Mouse (Mus musculus): ENCODE measurements at regions not wholly inside any gene's neighbourhood (a gene's known extent, or its start where the extent isn't known, plus 50 kb on each side); places are given as distances from the start of the nearest gene placed in this dataset.

GRCm38 (mm10) chr5:43148486-43148885, 84.5 kb upstream of the Cpeb2 start:
- Histone ChIP-seq H3K4me1 (ENCODE audit: insufficient read depth, low read length) (no peaks in the 10 kb centered on the region), H3K27ac (ENCODE audit: low read length) (no peak overlapping the region), H3K4me3 (ENCODE audit: low read length) (no peak overlapping the region), H3K27me3 (ENCODE audit: insufficient read depth, low read length) (no peaks in the 10 kb centered on the region), H3K9me3 (ENCODE audit: low read length) (no peaks in the 10 kb centered on the region), H3K4me2 (replicated peaks; ENCODE audit: low read depth, low read length) (no peak overlapping the region), H3K36me3 (ENCODE audit: insufficient read depth, low read length) (no peaks in the 10 kb centered on the region), H3K9ac (replicated peaks; ENCODE audit: low read length) (no peak overlapping the region)
- ATAC-seq (ENCODE audit: low FRiP score, low TSS enrichment) = no peak
- WGBS = 46% methylated on average over 9 of the region's 9 CpGs

- 50% methylated on average over 4 of the region's 4 CpGs for WGBS
- Histone ChIP-seq H3K36me3 (ENCODE audit: insufficient read depth, low read length) (no peaks in the 10 kb centered on the region), H3K4me3 (ENCODE audit: low read length) (no peak overlapping the region)
Measured at GRCm38 (mm10) chr5:43149559-43149958, 83.4 kb upstream of the Cpeb2 start.

GRCm38 (mm10) chr5:43151099-43151774, 81.7 kb upstream of the Cpeb2 start:
- 54% methylated on average over 3 of the region's 3 CpGs for WGBS
- no peak for ATAC-seq (ENCODE audit: low FRiP score, low TSS enrichment)

More at GRCm38 (mm10) chr5:43149559-43149958, 83.4 kb upstream of the Cpeb2 start:
- no peak for ATAC-seq (ENCODE audit: low FRiP score, low TSS enrichment)
- Histone ChIP-seq H3K27ac (ENCODE audit: low read length) (no peak overlapping the region), H3K27me3 (ENCODE audit: insufficient read depth, low read length) (no peaks in the 10 kb centered on the region), H3K4me1 (ENCODE audit: insufficient read depth, low read length) (no peaks in the 10 kb centered on the region), H3K9ac (replicated peaks; ENCODE audit: low read length) (no peak overlapping the region), H3K4me2 (replicated peaks; ENCODE audit: low read depth, low read length) (no peak overlapping the region), H3K9me3 (ENCODE audit: low read length) (no peaks in the 10 kb centered on the region)

GRCm38 (mm10) chr5:43152119-43152611, 80.8 kb upstream of the Cpeb2 start:
- Histone ChIP-seq H3K36me3 (ENCODE audit: insufficient read depth, low read length) (no peaks in the 10 kb centered on the region), H3K9me3 (ENCODE audit: low read length) (no peaks in the 10 kb centered on the region), H3K4me2 (replicated peaks; ENCODE audit: low read depth, low read length) (no peak overlapping the region), H3K4me3 (ENCODE audit: low read length) (no peak overlapping the region), H3K4me1 (ENCODE audit: insufficient read depth, low read length) (no peaks in the 10 kb centered on the region), H3K27me3 (ENCODE audit: insufficient read depth, low read length) (no peaks in the 10 kb centered on the region), H3K27ac (ENCODE audit: low read length) (no peak overlapping the region), H3K9ac (replicated peaks; ENCODE audit: low read length) (no peak overlapping the region)
- no peak for ATAC-seq (ENCODE audit: low FRiP score, low TSS enrichment)
- 52% methylated on average over 8 of the region's 8 CpGs for WGBS

More at GRCm38 (mm10) chr5:43151099-43151774, 81.7 kb upstream of the Cpeb2 start:
- Histone ChIP-seq H3K9ac (replicated peaks; ENCODE audit: low read length) (no peak overlapping the region), H3K27ac (ENCODE audit: low read length) (no peak overlapping the region), H3K4me1 (ENCODE audit: insufficient read depth, low read length) (no peaks in the 10 kb centered on the region), H3K36me3 (ENCODE audit: insufficient read depth, low read length) (no peaks in the 10 kb centered on the region), H3K4me2 (replicated peaks; ENCODE audit: low read depth, low read length) (no peak overlapping the region), H3K4me3 (ENCODE audit: low read length) (no peak overlapping the region), H3K9me3 (ENCODE audit: low read length) (no peaks in the 10 kb centered on the region), H3K27me3 (ENCODE audit: insufficient read depth, low read length) (no peaks in the 10 kb centered on the region)

- H3K36me3 ChIP-seq (ENCODE audit: insufficient read depth, low read length) = no peaks in the 10 kb centered on the region
- no peak overlapping the region for H3K4me3 ChIP-seq (ENCODE audit: low read length)
- no peak for ATAC-seq (ENCODE audit: low FRiP score, low TSS enrichment)
- H3K27me3 ChIP-seq (ENCODE audit: insufficient read depth, low read length) = no peaks in the 10 kb centered on the region
- H3K27ac ChIP-seq (ENCODE audit: low read length) = no peak overlapping the region
- no peaks in the 10 kb centered on the region for H3K9me3 ChIP-seq (ENCODE audit: low read length)
- no peaks in the 10 kb centered on the region for H3K4me1 ChIP-seq (ENCODE audit: insufficient read depth, low read length)
- no peak overlapping the region for H3K9ac ChIP-seq (replicated peaks; ENCODE audit: low read length)
- WGBS = 63% methylated on average over 1 of the region's 1 CpGs
- no peak overlapping the region for H3K4me2 ChIP-seq (replicated peaks; ENCODE audit: low read depth, low read length)
Measured at GRCm38 (mm10) chr5:43152881-43153280, 80.1 kb upstream of the Cpeb2 start.

- no peak overlapping the region for H3K27ac ChIP-seq (ENCODE audit: low read length)
- H3K4me2 ChIP-seq (replicated peaks; ENCODE audit: low read depth, low read length) = no peak overlapping the region
- no peaks in the 10 kb centered on the region for H3K27me3 ChIP-seq (ENCODE audit: insufficient read depth, low read length)
- no peaks in the 10 kb centered on the region for H3K4me1 ChIP-seq (ENCODE audit: insufficient read depth, low read length)
- no peak for ATAC-seq (ENCODE audit: low FRiP score, low TSS enrichment)
- no peaks in the 10 kb centered on the region for H3K36me3 ChIP-seq (ENCODE audit: insufficient read depth, low read length)
- H3K9me3 ChIP-seq (ENCODE audit: low read length) = no peaks in the 10 kb centered on the region
- H3K4me3 ChIP-seq (ENCODE audit: low read length) = no peak overlapping the region
- H3K9ac ChIP-seq (replicated peaks; ENCODE audit: low read length) = no peak overlapping the region
- 93% methylated on average over 3 of the region's 3 CpGs for WGBS
Measured at GRCm38 (mm10) chr5:43156771-43157170, 76.2 kb upstream of the Cpeb2 start.

GRCm38 (mm10) chr5:43160140-43160539, 72.8 kb upstream of the Cpeb2 start:
- Histone ChIP-seq H3K27me3 (ENCODE audit: insufficient read depth, low read length) (no peaks in the 10 kb centered on the region), H3K9ac (replicated peaks; ENCODE audit: low read length) (no peak overlapping the region), H3K36me3 (ENCODE audit: insufficient read depth, low read length) (no peaks in the 10 kb centered on the region), H3K9me3 (ENCODE audit: low read length) (no peaks in the 10 kb centered on the region), H3K4me2 (replicated peaks; ENCODE audit: low read depth, low read length) (no peak overlapping the region), H3K4me1 (ENCODE audit: insufficient read depth, low read length) (no peaks in the 10 kb centered on the region), H3K27ac (ENCODE audit: low read length) (no peak overlapping the region), H3K4me3 (ENCODE audit: low read length) (no peak overlapping the region)
- ATAC-seq (ENCODE audit: low FRiP score, low TSS enrichment) = no peak
- 78% methylated on average over 6 of the region's 6 CpGs for WGBS

- no peak overlapping the region for H3K4me2 ChIP-seq (replicated peaks; ENCODE audit: low read depth, low read length)
- H3K4me3 ChIP-seq (ENCODE audit: low read length) = no peak overlapping the region
- H3K4me1 ChIP-seq (ENCODE audit: insufficient read depth, low read length) = no peaks in the 10 kb centered on the region
- no peak for ATAC-seq (ENCODE audit: low FRiP score, low TSS enrichment)
- no peak overlapping the region for H3K27ac ChIP-seq (ENCODE audit: low read length)
- H3K36me3 ChIP-seq (ENCODE audit: insufficient read depth, low read length) = no peaks in the 10 kb centered on the region
- 78% methylated on average over 8 of the region's 8 CpGs for WGBS
- no peaks in the 10 kb centered on the region for H3K9me3 ChIP-seq (ENCODE audit: low read length)
- H3K9ac ChIP-seq (replicated peaks; ENCODE audit: low read length) = no peak overlapping the region
- no peaks in the 10 kb centered on the region for H3K27me3 ChIP-seq (ENCODE audit: insufficient read depth, low read length)
Measured at GRCm38 (mm10) chr5:43181475-43181874, 51.5 kb upstream of the Cpeb2 start.
